ENCODE assay signal across 9 mouse cellular contexts in genomic region chr8:94950046-94950445, GRCm38 (mm10). TPM values are rescaled to one million over a fixed set of nuclear protein-coding genes. Genes with fewer than 3 reads are reported as not detected.
A peak's percentile ranks its signal among the peaks of the same experiment; 100 is the strongest.
DNase-seq lines count a peak whose midpoint lies in the region; ATAC-seq lines count a peak whose summit lies in the region.
"Had no signal": no experiment of that assay in that cellular context is flagged by ENCODE, and none has a peak within 500 bp of the region (broad histone marks: within the 10 kb centered on the region; RNA-seq: fewer than 3 reads in every experiment).

No protein-coding gene starts in this region.

- WGBS in forebrain, embryonic 14.5 days: 13% methylated on average over 4 of the region's 4 CpGs
- WGBS in neural tube, embryonic 15.5 days: 17% methylated on average over 4 of the region's 4 CpGs

- no peak overlapping the region for H3K4me2 ChIP-seq in forebrain, embryonic 14.5 days (ENCODE audit: low read length)
- H3K4me2 ChIP-seq in neural tube, embryonic 15.5 days: no peak overlapping the region
- H3K4me2 ChIP-seq: limb, embryonic 15.5 days had no signal

- H3K27ac ChIP-seq in forebrain, embryonic 14.5 days (ENCODE audit: low read depth, low read length): no peak overlapping the region
- H3K27ac ChIP-seq in neural tube, embryonic 15.5 days (replicated peaks): peak overlapping the region; percentile 42; the same call in 1 of the 2 replicates
- H3K27ac ChIP-seq: limb, embryonic 15.5 days had no signal

- no peaks in the 10 kb centered on the region for H3K27me3 ChIP-seq in forebrain, embryonic 14.5 days (replicated peaks; ENCODE audit: control insufficient read depth, insufficient read depth, low read length)
- no peaks in the 10 kb centered on the region for H3K27me3 ChIP-seq in neural tube, embryonic 15.5 days (replicated peaks)
- H3K27me3 ChIP-seq: limb, embryonic 15.5 days had no signal

- H3K36me3 ChIP-seq in forebrain, embryonic 14.5 days (ENCODE audit: control insufficient read depth, insufficient read depth, low read length): no peaks in the 10 kb centered on the region
- H3K36me3 ChIP-seq in neural tube, embryonic 15.5 days: no peaks in the 10 kb centered on the region
- H3K36me3 ChIP-seq: limb, embryonic 15.5 days had no signal

- H3K4me3 ChIP-seq in forebrain, embryonic 14.5 days (ENCODE audit: low read depth, low read length): no peak overlapping the region
- no peak overlapping the region for H3K4me3 ChIP-seq in neural tube, embryonic 15.5 days (replicated peaks)
- H3K4me3 ChIP-seq: limb, embryonic 15.5 days had no signal

- peak; percentile 78 for DNase-seq in ES-CJ7 (ENCODE audit: low read depth, low spot score)
- peak; percentile 68 for DNase-seq in c-Kit-positive CD71-positive TER-119-negative erythroid progenitor cells, embryonic 14.5 days (ENCODE audit: low read depth)
- peak; percentile 88 for DNase-seq in forebrain, embryonic 14.5 days (ENCODE audit: low spot score)
- DNase-seq in heart, postnatal 4 days: peak; percentile 84
- DNase-seq in layer of hippocampus, adult 18-20 months (ENCODE audit: low spot score in 2 of 2): peak; percentile 66 to 85
- DNase-seq in lung, adult 18-20 months: peak; percentile 76 to 81
- peak; percentile 79 for DNase-seq in testis, postnatal 10 days (ENCODE audit: low spot score)

- no peaks in the 10 kb centered on the region for H3K9me3 ChIP-seq in forebrain, embryonic 14.5 days (replicated peaks; ENCODE audit: control insufficient read depth, low read length)
- H3K9me3 ChIP-seq in neural tube, embryonic 15.5 days (replicated peaks): no peaks in the 10 kb centered on the region
- H3K9me3 ChIP-seq: limb, embryonic 15.5 days had no signal

- peak; percentile 75 for ATAC-seq in forebrain, embryonic 14.5 days
- ATAC-seq in neural tube, embryonic 15.5 days (ENCODE audit: low FRiP score): peak; percentile 78

- H3K9ac ChIP-seq in forebrain, embryonic 14.5 days (ENCODE audit: low read length): no peak overlapping the region
- no peak overlapping the region for H3K9ac ChIP-seq in neural tube, embryonic 15.5 days (replicated peaks)
- H3K9ac ChIP-seq: limb, embryonic 15.5 days had no signal

- H3K4me1 ChIP-seq in forebrain, embryonic 14.5 days (ENCODE audit: control insufficient read depth, insufficient read depth, low read length): peaks cover 5% of the 10 kb centered on the region; the same call in 1 of the 2 replicates
- peaks cover 16% of the 10 kb centered on the region for H3K4me1 ChIP-seq in neural tube, embryonic 15.5 days

RNA-seq across cellular contexts. Expression of gene Adgrg1, which starts 24.5 kb away (rescaled TPM):
- 145 and 157 TPM in 2 replicates for polyA plus RNA-seq in forebrain, embryonic 14.5 days (2014; fragmentation: Nextera tagmentation; extraction: Ambion mirVana)
- total RNA-seq in heart, postnatal 4 days (2021): 10 to 100 TPM; 22.7 to 25.6 TPM
- total RNA-seq in layer of hippocampus, adult 18-20 months (2021): 100 to 1,000 TPM; 100 to 108 TPM
- 80.9 and 96.9 TPM in 2 replicates for polyA plus RNA-seq in neural tube, embryonic 15.5 days (2015; fragmentation: Nextera tagmentation; extraction: Ambion mirVana)

RNA-seq across cellular contexts. Expression of gene Adgrg5, which starts 26.6 kb away (rescaled TPM):
- polyA plus RNA-seq in forebrain, embryonic 14.5 days (2014; fragmentation: Nextera tagmentation; extraction: Ambion mirVana): not detected in 2 replicates
- under 1 TPM; 0.12 to 0.50 TPM for total RNA-seq in heart, postnatal 4 days (2021)
- under 1 TPM in 1 of 2 experiments, not detected in 1; 0.10 TPM for total RNA-seq in layer of hippocampus, adult 18-20 months (2021)
- polyA plus RNA-seq in neural tube, embryonic 15.5 days (2015; fragmentation: Nextera tagmentation; extraction: Ambion mirVana): 0.28 and 1.3 TPM in 2 replicates

RNA-seq across cellular contexts. Expression of gene Ccdc102a, which starts 32.1 kb away (rescaled TPM):
- polyA plus RNA-seq in forebrain, embryonic 14.5 days (2014; fragmentation: Nextera tagmentation; extraction: Ambion mirVana): 6.9 and 7.9 TPM in 2 replicates
- 10 to 100 TPM; 18.1 to 19.4 TPM for total RNA-seq in heart, postnatal 4 days (2021)
- total RNA-seq in layer of hippocampus, adult 18-20 months (2021): 1 to 10 TPM; 1.3 to 2.1 TPM
- polyA plus RNA-seq in neural tube, embryonic 15.5 days (2015; fragmentation: Nextera tagmentation; extraction: Ambion mirVana): 6.2 and 13.2 TPM in 2 replicates

Comparison
In these comparisons a context has a peak if more than half of its experiments do, and no peak if none do; other contexts are left out.
1. RNA of gene Ccdc102a, which starts 32.1 kb away (total RNA-seq): 18.1 to 19.4 TPM in heart, postnatal 4 days; 1.3 to 2.1 TPM in layer of hippocampus, adult 18-20 months; every median in the first group is over 4 times any median in the second.
2. Peak in every context shown above with its lines, with median percentiles within 50 percentile points of each other: DNase-seq.